Mouse (Mus musculus): ENCODE data around the gene Synj1.

Gene Synj1

DNA sequence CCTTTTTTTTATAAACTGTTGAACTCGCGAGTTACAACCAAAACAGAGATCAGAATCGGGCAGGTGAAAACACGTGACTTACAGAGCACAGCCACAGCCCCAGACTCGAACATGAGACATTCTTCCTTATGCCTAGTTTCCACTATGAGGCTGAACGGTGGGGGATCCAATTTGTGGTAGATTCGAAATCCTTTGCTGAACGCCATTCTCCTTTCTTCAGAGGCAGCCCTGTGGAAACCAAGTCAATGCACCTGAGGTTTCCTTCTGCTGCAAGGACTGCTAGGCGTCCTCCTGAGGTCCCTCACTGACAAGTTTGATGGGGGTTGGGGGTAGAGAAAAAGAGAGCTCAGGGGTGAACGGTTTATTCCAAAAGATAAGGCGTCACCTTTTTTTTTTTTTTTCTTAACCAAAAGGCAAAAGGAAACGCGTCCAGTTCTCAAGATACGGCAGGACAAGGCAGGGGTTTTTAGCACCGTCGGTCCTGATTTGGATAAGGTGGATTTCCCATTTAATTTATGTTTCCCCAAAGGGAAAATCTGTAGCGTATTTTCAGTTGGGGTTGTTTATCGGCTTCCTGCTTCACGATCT lies 1.1 kb downstream of the Synj1 start:
- in situ Hi-C loops (cut with MboI): no loop called here

DNA sequence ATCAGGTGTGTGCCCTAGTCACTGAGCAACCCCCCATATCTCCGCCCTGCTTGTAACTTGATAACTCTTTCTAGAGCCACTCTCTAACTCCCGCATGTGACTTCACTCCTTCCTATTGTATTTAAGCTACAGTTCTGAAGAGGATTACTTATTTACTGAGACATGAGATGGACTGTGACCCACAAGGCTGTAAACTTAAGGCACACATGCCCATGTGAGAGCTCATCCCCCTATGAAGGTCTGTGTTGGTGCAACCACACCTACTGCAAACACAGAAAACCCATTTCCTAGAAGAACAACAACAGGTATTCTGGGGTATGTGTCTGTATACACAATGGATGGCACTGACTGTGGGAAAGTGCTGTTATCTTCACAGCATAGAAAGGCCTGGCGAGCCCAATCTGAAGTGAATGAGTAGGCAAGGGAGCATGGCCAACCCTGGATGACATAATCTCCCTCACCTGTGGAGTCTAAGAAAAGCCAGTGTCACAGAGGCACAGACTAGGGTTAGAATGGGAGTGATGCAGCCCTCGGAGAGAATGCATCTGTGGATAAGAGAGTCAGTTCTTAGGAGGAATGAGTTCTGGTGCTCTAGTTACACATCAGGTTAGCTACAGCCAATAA lies 6.1 kb downstream of the Synj1 start:
- in situ Hi-C loops (cut with MboI): no loop called here

DNA sequence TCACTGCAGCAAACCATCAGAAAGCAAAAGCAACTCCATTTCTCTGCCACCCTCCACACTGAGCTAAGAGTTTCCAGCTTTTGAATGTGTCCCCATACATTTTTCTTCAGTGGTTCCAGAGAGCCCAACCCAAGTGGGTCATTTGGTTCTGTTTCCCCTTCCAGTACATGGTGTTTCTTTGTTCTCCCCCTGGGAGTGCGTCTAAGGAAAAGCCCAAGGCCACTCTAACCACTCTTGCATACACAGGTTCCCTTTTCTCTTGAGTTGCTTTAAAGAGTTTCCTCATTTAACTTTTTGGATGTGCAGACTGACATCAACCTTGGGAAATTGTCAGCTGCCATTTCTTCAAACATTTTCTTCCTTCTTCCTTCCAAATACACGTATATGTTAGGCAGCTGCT lies 10.0 kb downstream of the Synj1 start:
- in situ Hi-C loops (cut with MboI): no loop called here

DNA sequence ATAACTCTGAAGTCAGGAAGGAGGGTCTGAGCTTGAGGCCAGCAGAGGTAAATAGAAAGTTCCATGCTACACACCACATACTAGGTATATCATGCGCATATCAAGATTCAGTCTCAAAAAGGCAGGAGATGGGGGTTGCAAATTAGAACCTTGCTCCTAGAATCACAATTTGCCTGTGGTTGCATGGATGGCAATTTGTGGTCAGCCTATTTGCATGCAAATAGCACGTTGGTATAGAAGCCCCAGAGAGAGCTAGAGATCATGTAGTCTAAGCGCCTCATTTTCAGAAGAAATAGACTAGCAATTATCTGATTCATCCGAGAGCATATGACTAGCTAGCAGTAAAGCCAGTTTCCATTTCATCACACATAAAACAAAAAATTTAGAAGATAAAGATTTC lies 11.3 kb downstream of the Synj1 start:
- in situ Hi-C loops (cut with MboI): no loop called here

DNA sequence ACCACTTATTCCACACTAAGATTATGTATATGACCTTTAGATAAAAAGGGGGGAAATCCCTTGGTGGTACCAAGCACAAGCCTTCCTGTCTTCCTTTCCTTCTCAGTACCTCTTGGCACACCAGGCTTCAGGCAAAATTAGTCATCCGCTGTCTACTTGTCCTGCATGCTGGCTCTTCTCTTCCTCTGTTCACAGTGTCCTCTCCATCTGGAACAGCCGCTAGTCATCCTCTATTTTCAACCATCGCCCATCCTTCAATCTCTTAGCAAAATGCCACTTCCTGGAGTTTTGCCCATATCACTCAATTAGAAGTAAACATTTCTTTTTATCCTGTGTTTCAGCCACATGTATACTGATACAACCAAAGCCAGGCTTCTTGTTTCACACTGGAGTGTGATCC lies 13.3 kb downstream of the Synj1 start:
- in situ Hi-C loops (cut with MboI): no loop called here

DNA sequence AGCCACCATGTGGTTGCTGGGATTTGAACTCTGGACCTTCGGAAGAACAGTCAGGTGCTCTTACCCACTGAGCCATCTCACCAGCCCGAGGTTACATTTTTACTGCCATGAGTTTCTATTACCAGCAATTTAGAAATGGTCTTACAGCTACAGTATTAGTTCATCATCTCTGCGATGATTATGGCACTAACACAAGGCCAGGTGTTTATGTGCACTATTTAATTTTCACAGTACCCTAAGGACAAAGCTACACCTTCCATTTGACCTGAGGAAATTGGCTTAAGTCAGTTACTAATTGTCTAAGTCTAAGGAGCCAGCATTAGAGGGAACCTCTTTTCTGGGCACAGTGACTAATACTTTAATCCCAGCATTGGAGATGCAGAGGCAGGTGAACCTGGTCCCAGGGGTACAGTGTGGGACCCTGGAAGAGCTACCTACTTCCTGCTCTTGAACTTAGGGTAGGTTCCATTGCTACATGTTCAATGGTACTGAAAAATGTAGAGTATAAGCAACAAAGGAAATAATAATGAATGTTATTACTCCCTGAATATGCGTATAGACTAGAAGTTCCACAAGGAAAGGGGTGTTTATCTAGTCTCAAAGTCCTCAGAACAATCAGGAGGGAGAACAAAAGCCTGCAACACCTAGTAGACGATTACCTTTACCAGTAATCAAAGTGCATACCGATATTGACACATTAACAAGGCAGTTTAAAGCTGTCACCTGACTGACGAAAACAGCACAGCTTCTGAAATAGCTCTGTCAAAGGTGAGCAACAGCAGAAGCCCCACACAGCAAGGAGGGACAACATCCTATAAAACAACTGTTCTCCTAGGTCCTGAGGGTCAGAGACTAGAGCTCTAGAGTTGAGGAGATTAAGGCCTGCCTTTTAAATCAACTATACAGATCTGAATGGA lies 14.5 kb downstream of the Synj1 start:
- in situ Hi-C loops (cut with MboI): no loop called here

DNA sequence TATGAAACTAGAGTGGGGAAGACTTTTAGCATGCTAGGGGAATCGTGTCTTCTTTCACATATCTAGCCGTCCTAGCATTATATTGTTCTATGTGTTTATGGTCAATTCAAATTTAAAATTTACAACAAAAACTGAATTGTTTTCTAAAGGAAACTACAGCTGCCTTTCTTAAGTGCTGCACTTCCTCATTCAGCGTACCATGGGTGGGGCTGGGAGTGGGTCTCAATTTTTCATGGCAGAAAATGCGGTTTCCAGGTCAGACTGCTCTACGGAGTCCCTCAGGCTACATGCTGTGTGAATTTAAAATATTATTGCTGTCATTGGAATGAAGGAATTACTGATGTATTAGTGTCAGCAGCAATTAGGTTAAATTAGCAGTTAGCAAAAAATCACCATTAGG lies 15.6 kb downstream of the Synj1 start:
- in situ Hi-C loops (cut with MboI): no loop called here

DNA sequence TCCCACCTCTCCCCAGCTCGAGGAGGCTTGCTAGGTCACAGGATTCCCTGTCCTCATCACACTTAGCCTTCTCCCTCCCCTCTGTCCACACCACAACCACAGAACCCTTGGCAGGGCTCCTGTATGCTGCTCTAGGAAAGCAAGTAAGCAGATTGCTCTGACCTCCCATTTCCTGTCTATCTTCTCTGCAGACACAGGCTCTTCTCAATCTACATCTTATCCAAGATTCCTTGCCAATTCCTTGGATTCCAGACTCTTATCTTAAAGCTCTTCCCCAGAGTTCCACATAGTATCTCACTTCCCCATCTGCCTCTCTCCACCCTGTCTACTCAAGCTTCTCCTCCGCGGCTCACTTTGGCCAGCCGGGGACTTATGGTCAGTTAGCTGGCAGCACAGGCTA lies 16.1 kb downstream of the Synj1 start:
- in situ Hi-C loops (cut with MboI): no loop called here

DNA sequence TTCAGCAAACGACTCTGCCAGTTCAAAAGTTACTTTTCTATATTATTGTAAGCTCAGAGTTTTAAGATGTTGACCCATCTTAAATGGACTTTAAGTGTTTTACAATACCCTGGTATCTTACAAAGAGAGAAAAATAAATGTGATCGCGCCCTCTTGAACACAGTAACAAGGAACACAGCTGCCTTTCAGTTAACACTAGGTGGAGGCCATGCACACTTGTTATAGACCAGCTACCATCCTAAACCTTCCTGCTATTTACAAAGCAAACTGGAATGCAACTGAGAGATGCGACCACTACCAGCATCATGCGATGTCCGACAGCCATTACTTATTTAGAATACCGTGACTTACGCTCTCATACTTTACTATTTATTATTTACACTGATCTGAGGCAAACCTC lies 21.9 kb downstream of the Synj1 start:
- in situ Hi-C loops (cut with MboI): no loop called here

DNA sequence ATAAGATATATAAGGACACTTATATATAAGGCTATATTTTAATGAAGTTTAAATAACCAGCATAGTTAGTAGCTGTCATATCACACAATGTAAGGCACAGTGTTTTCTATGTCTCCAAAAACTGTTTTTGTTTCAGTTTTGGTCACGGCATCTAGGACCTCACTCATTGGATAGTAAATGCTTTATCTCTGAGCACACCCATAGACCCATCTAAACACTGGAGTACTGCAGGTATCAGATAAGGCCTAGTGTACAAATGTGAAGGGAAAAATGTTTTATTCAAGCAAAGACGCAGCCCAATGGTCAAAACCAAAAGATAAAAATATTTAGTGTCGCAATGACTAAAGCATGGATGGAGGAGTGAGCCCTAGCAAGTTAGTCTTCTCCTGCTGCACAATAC lies 22.4 kb downstream of the Synj1 start:
- in situ Hi-C loops (cut with MboI): no loop called here

DNA sequence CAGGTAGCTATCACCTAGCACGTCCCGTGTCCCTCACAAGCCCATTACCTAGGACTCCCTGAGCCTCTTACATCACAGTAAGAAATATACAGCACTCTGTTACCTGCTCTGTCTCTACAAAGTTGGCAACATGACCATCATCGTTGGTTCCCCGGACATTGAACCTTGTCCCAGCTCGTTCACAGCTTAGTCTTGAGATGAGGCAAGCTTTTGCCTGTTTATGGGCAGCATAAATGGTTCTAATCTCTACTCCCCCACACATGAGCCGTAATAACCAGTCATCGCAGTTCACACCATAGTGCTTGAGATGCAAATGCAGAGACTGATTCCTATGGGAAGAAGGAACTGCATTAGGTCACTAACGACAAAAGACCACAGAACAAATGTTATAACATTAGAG lies 23.1 kb downstream of the Synj1 start:
- in situ Hi-C loops (cut with MboI): no loop called here

DNA sequence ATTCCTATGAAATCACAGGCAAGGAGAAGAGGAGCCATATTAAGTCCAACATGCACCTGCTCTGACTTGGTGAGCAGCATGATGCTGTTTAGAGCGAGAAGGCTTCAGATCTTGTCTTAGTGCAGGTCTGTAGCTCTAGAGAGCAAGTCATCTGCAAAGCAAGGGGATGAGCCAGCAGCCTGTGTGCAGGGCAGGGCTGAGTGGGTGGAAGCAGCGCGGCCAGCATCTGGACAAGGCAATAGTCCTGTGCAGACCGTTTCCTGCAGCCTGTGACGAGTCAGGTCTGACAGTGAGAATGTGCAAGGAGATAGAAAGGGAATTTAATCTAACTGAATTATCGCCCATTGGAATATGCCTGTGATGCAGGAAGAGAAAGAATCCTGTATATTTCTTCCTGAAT lies 40.1 kb downstream of the Synj1 start:
- in situ Hi-C loops (cut with MboI): no loop called here

DNA sequence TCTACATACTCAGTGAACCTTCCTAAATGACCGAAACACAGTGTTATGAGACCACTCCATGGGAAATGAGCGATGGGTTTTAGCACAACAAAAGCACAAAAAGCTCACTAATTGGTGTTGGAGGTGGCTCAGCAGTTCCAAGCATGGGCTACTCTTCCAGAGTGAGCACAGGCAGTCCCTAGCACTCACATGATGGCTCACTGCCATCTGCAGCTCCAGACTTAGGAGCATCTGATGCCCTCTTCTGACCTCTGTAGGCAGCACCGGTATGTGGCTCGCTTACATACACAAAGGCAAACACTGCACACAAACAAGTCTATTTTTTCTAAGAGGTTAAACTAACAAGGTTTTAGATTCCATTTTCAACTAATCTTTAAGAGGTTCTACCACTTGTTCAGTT lies 44.9 kb downstream of the Synj1 start:
- in situ Hi-C loops (cut with MboI): no loop called here

DNA sequence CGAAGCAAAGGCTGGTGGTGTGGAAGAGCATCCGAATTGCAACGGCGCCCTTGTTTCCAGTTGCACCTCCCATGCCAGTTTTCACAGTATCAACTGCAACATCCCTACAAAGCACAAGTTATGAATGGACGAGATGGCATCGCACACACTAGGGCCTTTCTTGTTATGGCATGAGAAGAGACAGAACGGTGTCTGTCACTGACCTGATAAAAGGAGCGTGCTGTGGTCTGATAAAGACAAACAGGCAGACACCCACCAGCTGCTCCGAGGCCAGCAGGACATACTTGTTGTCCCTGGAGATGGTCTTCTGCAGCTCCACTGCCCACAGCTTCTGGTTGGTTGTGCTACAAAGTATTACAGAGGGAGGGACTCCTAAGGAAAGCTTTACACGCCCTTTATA lies 46.8 kb downstream of the Synj1 start:
- in situ Hi-C loops (cut with MboI): no loop called here

DNA sequence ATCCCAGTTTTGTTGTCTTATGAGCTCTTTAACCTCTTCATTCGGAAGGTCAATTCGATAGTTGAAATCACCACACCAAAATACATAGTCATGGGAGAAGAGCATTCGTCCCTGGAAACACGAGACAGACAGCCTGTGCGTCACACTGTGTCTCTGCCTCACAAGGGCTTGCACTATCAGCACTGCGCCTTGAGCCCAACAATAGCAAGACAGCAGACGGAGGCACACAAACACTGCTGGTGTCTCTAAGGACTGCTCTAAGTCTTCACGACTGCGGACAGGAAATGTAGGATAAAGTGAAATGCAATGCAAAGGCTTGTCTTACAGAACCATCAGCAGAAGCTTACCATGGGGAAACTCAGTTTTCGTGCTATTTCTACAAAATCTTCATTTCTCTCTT lies 47.2 kb downstream of the Synj1 start:
- in situ Hi-C loops (cut with MboI): no loop called here

DNA sequence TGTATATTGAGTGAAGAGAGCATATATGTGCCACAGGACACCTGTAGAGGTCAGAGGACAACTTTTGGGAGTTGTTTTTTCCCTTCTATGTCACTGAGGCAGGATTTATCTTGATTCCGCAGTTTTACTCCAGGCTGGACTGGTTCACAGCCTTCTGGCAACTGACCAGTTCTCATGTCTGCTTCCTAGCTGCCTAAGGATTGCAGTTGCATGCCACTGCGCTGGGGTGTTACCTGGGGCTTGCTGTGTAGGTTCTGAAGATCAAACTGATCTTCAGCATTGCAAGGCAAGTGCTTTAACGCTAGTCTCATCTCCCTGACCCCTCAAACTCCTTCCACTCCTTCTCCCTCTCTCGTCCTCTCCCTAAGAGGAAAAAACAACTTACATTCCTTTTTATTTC lies 47.9 kb downstream of the Synj1 start:
- in situ Hi-C loops (cut with MboI): no loop called here

DNA sequence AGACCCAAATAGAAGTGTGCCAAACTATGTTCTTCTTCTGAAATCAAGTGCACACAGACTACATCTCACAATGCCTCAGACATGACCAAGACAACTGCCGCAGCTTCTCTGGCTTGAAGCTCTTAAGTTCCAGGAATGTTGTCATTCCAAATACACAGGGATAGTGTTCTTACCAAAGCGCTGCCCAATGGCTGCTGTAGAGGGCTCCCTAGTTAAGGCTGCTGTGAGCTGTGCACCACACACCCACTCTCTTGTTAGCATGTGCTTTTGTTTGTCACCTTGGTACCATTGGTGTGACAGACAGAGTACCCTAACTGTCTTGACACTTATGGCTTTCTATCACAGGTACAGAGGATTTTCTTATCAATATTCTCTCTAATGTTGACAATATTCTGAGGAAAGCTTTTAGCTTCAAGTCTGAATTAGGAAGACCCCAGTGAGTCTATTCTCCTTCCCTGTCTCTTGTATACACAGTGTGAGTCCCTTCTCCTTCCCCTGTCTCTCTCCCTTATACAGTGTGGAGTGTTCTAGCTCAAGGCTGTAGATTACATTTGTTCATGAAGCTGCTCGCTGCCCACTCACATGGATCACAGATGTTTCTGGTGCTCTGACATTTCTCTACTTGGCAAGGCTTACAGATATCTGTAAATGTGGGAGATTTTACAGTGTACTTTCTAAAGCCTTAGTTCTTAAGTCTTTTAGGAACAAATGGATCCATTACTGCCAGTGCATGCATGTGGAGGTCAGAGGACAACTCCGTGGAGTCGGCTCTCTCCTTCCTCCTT lies 52.6 kb downstream of the Synj1 start:
- in situ Hi-C loops (cut with MboI): no loop called here

DNA sequence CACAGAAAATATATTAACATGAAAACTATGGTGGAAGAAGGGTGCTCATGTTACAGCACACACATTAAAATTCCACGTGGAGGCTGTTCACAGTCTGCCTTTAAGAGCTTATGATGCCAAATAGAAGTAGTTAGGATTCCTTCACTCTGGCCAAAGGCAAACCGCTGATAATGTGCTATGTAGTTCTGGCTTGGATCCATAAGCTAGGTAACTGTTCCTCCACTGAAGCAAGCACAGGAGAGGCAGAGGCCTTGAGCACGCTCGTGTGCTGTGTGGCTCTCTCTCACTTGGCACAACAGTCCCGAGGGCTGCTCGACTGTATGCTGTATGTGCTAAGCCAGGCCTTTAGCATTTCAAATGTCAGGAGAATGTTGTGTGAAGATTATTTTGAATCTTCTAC lies 55.6 kb downstream of the Synj1 start:
- in situ Hi-C loops (cut with MboI): no loop called here

DNA sequence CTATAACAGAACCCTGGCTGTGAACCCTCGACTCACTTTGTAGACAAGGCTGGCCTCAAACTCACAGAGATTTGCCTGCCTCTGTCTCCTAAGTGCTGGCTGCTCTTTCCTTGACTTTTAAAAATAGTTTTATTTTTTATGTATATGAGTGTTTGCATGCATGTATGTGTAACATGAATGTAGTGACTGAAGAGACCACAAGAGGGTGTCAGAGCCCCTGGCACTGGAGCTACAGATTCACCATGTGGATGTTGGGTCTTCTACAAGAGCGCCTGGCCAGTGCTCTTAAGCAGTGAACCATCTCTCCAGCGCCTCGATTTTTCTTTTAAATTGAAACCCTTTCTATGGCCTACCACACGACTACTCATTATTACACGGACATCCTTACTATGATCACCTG lies 57.3 kb downstream of the Synj1 start:
- in situ Hi-C loops (cut with MboI): no loop called here

DNA sequence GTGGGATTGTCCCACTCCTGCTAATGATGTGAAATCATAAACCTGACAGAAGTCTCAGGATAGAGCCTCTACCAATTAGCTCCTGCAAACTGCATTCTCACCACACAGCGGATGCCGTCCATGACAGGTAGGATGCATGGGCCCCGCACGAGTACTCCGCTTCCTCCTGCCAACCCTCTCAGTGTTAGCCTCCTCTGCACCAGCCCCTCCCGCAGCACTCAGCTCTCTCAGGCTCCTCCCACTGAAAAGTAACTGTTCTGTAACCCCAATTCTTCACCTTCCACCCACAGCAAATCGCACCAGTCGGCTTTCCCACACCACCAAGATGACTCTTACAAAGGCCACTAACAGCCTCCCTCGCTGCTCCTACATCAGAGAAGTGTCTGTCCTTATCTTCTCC lies 58.0 kb downstream of the Synj1 start:
- in situ Hi-C loops (cut with MboI): no loop called here

DNA sequence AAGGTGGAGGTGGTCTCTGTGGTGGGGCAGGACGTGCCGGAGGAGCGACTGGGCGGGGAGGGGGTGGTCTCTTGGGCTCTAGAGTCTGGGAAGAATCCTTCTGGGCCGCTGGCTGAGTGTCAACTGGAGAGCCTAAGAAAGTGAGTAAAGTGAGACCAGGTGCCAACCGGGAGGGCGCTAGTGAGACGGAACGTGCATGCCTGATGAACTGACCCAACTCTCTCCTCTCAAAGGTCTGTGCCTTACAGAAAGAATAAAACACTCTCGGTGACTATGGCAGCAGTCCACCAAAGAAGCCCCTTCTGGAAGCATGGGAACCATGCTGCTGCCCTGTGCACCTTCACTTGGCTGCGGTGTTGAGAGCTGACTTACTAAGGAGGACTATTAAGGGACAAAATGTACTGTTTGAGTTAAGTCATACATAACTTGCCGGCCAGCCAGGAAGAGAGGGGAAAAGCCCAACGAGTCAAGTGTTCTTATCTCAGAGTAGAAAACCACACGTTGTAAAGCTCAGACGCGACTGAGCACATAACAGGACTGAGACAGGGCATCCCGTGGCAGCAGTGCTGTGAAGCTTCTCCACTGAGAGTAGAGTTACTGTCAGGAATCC lies 60.6 kb downstream of the Synj1 start:
- in situ Hi-C loops (cut with MboI): no loop called here

DNA sequence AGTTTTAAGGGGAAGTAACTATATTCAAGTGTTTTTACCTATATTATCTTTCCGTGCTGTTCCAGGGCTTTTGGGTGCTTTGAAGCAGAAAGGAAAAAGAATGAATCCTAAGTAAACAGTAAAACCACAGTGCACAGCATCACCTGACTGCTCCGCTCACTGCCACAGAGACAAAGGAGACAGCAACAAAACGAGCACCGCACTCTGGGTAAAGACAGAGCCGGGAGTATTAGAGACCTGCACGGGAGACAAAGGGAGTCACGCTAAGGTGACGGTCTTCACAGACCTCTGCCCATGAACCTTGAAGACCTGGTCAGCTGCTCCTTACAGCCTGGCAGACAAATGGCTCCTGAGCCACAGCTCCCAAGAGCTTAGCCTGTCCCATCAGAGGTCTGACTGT lies 64.1 kb downstream of the Synj1 start:
- in situ Hi-C loops (cut with MboI): no loop called here
